In genomic region chr12:78153308-78154002, GRCm38 (mm10) we compare ENCODE assay signal across 14 mouse cellular contexts. TPM values are rescaled to one million over a fixed set of nuclear protein-coding genes. Genes with fewer than 3 reads are reported as not detected.
A peak's percentile ranks its signal among the peaks of the same experiment; 100 is the strongest.
DNase-seq lines count a peak whose midpoint lies in the region; ATAC-seq and TF ChIP-seq lines count a peak whose summit lies in the region.
"Had no signal": no experiment of that assay in that cellular context is flagged by ENCODE, and none has a peak within 500 bp of the region (broad histone marks: within the 10 kb centered on the region; RNA-seq: fewer than 3 reads in every experiment).

No protein-coding gene starts in this region.

- no peaks in the 10 kb centered on the region for H3K9me3 ChIP-seq in neural tube, embryonic 12.5 days
- no peaks in the 10 kb centered on the region for H3K9me3 ChIP-seq in hindbrain, postnatal 0 days (ENCODE audit: low read length)
- H3K9me3 ChIP-seq: G1E; limb, embryonic 15.5 days had no signal

- H3K4me3 ChIP-seq in neural tube, embryonic 12.5 days, result no peak overlapping the region
- no peak overlapping the region for H3K4me3 ChIP-seq in hindbrain, postnatal 0 days (ENCODE audit: low read length)
- H3K4me3 ChIP-seq: heart, adult 2 months; limb, embryonic 15.5 days; myocyte had no signal

- H3K36me3 ChIP-seq in neural tube, embryonic 12.5 days, result no peaks in the 10 kb centered on the region
- no peaks in the 10 kb centered on the region for H3K36me3 ChIP-seq in hindbrain, postnatal 0 days (ENCODE audit: insufficient read depth, low read length)
- H3K36me3 ChIP-seq: G1E; limb, embryonic 15.5 days had no signal

- peak; percentile 61; the same call in 1 of the 2 replicates for ATAC-seq in neural tube, embryonic 12.5 days (ENCODE audit: low FRiP score, low read depth)
- peak; percentile 72 for ATAC-seq in hindbrain, postnatal 0 days
- ATAC-seq: lung, postnatal 0 days had no signal

- 37% methylated on average over 7 of the region's 7 CpGs for WGBS in neural tube, embryonic 12.5 days
- WGBS in hindbrain, postnatal 0 days, result 23% methylated on average over 7 of the region's 7 CpGs

- no peak overlapping the region for H3K27ac ChIP-seq in neural tube, embryonic 12.5 days
- H3K27ac ChIP-seq in hindbrain, postnatal 0 days, result no peak overlapping the region
- H3K27ac ChIP-seq: heart, adult 2 months; limb, embryonic 15.5 days had no signal

- TF ChIP-seq CTCF in hindbrain, postnatal 0 days (IDR thresholded peaks at IDR 0.05; ENCODE audit: low read depth), result no peak

- peaks cover 6% of the 10 kb centered on the region; the same call in 1 of the 2 replicates for H3K4me1 ChIP-seq in neural tube, embryonic 12.5 days
- 0 out of 2 replicates have a peak, but pooled peaks cover 3% of the 10 kb centered on the region for H3K4me1 ChIP-seq in hindbrain, postnatal 0 days (ENCODE audit: insufficient read depth, low read length)
- H3K4me1 ChIP-seq: limb, embryonic 15.5 days had no signal

- H3K27me3 ChIP-seq in neural tube, embryonic 12.5 days (replicated peaks), result no peaks in the 10 kb centered on the region
- H3K27me3 ChIP-seq in hindbrain, postnatal 0 days (ENCODE audit: insufficient read depth, low read length), result no peaks in the 10 kb centered on the region
- H3K27me3 ChIP-seq: limb, embryonic 15.5 days had no signal

- no peak overlapping the region for H3K4me2 ChIP-seq in neural tube, embryonic 12.5 days (replicated peaks)
- H3K4me2 ChIP-seq in hindbrain, postnatal 0 days (ENCODE audit: low read depth, low read length), result 0 out of 2 replicates have a peak overlapping the region, but pooled peaks have one; percentile 19
- H3K4me2 ChIP-seq: limb, embryonic 15.5 days had no signal

- DNase-seq in embryo, embryonic 11 days, result peak; percentile 34
- no peak for DNase-seq in embryo, embryonic 9.5 days (ENCODE audit: extremely low spot score)
- no peak for DNase-seq in neural tube, embryonic 10.5 days (ENCODE audit: extremely low spot score, low spot score)
- peak; percentile 48 for DNase-seq in hindbrain, postnatal 0 days (ENCODE audit: low spot score)
- peak; percentile 39 for DNase-seq in retina, embryonic 14.5 days (ENCODE audit: low spot score)
- DNase-seq in adrenal gland, adult (ENCODE audit: inconsistent age in 2 of 2, low spot score in 1 of 2), result no peak
- no peak for DNase-seq in kidney, postnatal 4 days
- DNase-seq: heart, adult 2 months; kidney, postnatal 25 days had no signal

- no peak overlapping the region for H3K9ac ChIP-seq in neural tube, embryonic 12.5 days
- H3K9ac ChIP-seq in hindbrain, postnatal 0 days (replicated peaks; ENCODE audit: low read length), result no peak overlapping the region
- H3K9ac ChIP-seq: limb, embryonic 15.5 days had no signal

RNA-seq across cellular contexts. Expression of gene Gm6657, which starts 40.6 kb away (rescaled TPM):
- not detected in 2 replicates for polyA plus RNA-seq in neural tube, embryonic 12.5 days (2016; fragmentation: Nextera tagmentation; extraction: Ambion mirVana)
- total RNA-seq in hindbrain, postnatal 0 days (2014; rRNA removed), result not detected in 2 replicates
- polyA plus RNA-seq in hindbrain, postnatal 0 days (2015; fragmentation: Nextera tagmentation; extraction: Ambion mirVana), result not detected in 2 replicates
- total RNA-seq: G1E; heart, adult 2 months had no signal
- polyA plus RNA-seq: G1E; heart, adult 2 months; limb, embryonic 15.5 days; lung, postnatal 0 days; myocyte had no signal

Comparison
In these comparisons a context has a peak if more than half of its experiments do, and no peak if none do; other contexts are left out.
1. DNase-seq: peak in embryo, embryonic 11 days (single experiment), hindbrain, postnatal 0 days (single experiment) and retina, embryonic 14.5 days (single experiment); none in embryo, embryonic 9.5 days (single experiment), neural tube, embryonic 10.5 days (single experiment), adrenal gland, adult (0 of 2) and kidney, postnatal 4 days (0 of 2).